Mouse (Mus musculus) 416B (cell line): ENCODE measurements around the gene Asns.
A peak's percentile ranks its signal among the peaks of the same experiment; 100 is the strongest.

Source experiments
- DNase-seq: peaks from one replicate; pipeline ENCODE4 v3.0.0; 2011; ENCODE audit warnings: low read depth

Asns gene

DNA sequence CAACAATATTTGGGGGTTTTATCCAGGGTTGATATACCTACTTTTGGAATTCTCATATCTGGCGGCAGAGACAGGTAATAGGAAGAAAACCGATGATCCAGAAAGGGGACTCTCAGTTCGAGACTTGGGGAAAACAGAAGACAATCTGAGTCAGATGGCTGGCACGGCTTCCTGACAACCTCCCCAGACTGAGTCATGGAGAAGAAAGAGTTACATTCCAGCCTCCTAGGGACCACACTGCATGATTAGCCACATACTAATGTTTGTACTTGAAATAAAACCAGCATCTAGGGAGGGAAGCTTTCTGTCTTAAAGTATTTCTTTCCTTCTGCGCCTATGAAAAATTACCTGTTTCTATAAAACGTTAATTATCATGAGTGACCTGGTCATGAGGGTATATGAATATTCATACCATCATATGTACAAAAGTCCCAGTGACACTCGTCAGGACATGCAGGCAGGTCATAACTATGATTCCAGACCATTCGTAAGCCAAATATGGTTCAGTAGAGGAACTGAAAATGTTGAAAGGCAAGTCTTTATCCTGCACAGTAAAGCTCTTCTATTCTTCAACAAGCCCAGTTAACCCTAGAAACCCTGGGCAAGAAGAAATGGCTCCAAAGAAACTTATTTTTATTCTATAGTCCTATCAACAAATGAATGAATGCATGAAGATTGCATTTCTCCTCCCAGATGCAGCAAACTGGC lies 16.7 kb downstream of the Asns start:
- DNase-seq = no peak

DNA sequence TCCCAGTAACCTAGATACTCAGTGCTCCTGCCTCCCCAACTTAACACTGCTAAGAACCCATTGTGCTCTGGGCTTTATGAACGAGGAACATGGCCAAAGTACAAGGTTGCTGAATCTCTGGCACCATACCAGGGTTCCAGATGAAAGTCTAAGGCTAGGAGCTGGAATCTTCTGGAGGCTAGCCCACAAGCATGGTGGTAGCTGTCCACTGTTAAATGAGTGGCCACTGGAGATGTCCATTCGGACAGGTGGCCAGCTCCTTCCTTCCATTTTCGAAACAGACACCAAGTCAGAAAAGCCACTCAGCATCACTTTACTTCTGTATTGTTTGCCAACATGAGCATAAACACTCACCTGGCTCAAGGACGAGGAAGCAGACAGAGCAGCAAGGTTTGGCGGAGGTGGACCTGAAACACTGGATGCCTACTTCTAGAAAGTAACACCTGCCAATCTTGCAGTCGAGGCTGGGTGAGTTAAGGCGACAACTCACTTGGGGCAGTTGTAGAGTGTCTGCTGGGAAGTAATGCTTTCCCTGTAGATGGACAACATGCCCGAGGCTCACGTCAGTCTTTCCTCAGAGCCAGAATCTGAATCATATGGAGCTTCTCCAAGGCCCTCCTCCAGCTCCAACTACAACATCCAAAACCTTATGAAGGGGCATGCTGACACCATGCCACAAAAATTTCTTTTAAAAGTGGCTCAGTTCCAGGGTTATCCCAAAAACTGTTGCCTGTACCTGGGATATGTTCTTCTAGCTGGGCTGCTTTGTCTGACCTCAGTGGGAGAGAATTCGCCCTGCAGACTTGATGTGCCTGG lies 20.4 kb downstream of the Asns start:
- DNase-seq = no peak

DNA sequence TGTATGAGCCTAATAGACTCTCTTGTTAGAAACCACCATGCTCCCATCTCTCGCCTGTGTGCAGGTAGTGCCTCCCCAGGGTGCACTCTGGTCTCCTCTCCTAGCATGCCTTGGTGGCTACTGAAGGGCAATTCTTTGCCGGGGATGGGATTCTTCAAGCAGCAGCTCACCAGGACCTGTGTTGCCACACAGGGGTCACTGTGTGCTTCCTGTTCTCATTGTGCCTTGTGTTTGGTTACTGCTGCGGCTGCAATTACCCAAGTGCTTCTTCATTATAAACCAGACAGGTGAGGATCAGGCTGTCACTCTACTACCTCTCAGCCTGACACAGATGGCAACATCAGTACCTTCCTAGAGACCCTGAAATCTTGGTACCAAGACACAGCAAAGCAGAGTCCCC lies 21.6 kb downstream of the Asns start:
- no peak for DNase-seq

DNA sequence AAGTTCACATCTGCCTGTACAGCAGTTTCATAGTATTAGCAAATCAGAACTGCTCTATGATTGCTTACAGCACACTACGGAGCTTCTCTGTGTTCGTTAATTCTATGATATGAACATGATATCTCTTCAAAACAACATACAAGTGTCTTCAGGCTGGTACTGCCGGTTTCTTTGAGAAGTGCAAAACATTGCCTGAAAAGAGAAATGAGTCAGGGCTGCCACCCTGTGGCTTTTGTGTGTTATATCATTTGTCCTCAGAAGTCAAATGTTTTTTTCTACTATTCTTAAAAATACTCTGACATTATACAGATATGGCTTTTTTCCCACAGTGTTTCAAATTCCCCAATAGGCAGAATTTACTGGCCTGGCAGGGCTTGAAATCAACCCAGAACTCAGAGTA lies 22.5 kb downstream of the Asns start:
- DNase-seq = peak; percentile 69

DNA sequence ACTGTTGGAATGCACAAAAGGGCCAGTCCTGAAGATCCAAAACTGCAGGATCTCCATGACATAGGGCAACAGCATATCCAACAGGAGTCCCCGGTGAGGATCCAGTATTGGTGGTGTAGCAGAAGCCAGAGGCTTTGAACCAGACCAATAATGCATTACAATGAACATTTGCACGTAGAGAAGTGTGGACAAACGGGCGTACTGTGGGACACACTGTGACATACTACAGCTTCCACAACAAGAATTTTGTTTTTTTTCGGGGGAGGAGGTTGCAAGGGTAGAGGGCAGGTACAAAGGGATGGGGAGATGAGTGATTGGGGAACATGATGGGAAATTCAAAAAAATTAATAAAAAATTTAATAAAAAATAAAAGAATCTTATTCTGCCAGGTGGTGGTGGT lies 23.3 kb downstream of the Asns start:
- no peak for DNase-seq

DNA sequence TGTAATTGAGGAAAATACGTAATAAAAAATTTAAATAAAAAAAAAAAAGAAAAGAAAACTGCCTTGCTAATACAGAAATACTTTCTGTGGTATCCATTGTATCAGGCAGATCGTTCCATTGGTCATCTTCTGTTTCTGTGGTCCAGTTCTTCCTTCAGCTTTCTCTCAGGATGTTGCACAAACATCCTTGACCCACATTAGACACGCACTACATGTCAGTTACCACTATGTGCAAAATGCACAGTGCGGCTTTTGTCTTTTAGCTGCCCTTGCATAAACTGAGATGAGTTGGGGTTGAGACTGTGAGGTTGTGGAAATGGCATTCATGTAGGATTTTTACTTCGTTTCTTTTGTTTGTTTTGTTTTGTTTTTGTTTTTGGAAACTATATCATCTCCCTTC lies 24.7 kb downstream of the Asns start:
- DNase-seq = peak; percentile 78

DNA sequence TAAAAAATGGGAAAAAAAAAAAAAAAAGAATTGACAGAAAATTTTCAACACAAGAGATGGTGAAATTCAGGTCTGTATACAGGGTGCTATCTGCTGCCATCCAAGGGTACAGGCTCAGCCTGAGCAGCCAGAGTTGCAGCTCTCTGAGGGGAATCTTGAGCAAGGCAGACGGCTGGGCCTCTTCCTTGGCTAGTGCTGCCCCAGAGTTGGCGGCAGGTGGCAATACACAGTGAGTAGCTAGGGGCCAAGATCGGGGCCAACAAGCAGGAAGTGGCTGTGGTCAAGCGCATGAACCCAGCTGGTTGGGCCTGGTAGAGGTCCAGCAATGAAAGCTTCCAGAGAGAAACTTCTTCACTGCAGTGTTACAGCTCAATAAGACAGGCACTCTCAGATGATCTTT lies 27.2 kb downstream of the Asns start:
- DNase-seq = peak; percentile 68

DNA sequence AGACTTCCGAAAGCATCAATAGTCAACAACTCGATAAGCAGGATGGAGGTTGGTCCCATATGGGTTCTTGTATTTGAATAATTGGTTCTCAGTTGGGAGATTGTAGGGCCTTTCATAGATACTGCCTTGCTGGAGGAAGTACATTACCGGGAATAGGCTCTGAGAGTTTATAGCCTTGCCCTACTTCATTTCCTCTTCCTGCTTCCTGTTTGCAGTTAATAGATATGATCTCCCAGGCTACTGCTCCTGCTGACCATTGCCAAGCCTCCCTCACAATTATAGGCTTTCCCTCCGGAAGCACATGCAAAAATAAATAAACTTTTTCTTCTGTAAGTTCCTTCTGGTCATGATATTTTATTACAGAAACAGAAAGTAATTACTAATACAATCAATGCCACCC lies 31.6 kb downstream of the Asns start:
- DNase-seq = peak; percentile 49

DNA sequence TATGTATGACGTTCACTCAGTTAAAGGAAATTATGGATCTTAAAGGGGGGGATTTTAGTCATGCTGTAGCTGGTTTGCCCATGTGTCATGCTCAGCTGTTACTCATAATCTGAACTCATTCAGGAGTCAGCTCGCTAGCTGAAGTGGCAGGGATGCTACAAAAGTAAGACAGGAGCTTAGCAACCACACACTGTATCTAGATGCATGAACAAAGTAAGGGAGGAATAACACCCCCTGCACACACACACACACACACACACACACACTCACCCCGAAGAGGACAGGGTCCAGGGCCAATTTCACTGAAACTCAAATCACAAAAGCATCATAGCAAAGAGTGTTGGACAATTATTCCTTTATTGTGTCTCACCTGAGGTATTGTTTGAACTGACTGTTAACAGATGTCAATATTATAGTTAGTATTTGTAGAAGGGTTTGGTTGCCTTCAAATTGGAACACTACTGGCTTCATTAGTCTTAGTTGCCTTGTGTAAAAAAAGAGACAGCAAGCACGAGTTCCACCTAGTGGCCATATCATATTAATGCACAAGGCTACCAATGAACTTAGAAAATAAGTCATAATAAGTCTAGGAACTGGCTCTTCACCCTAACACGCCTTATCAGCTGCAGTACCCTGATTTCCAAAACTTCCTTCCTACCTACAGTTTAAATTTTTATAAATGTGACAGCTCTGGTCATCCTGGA lies 32.5 kb downstream of the Asns start:
- DNase-seq = peak; percentile 85

DNA sequence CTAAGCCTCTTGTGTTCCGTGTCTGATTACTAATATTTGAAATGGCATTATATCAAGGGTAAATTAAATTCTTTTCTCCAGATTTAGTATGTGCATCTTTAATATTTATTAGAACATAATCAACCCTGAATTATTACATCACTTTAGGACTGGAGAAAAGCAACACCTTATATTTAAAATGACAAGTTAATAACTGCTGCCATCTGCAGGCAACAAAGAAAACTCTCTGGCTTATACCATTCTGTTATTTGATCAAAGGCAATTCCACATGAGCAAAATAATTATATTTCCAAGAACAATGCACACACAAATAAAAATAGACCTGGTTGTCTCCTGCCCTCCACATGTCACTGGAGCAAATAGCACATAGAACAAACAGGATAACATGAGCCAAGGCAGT lies 36.5 kb downstream of the Asns start:
- DNase-seq = peak; percentile 49

DNA sequence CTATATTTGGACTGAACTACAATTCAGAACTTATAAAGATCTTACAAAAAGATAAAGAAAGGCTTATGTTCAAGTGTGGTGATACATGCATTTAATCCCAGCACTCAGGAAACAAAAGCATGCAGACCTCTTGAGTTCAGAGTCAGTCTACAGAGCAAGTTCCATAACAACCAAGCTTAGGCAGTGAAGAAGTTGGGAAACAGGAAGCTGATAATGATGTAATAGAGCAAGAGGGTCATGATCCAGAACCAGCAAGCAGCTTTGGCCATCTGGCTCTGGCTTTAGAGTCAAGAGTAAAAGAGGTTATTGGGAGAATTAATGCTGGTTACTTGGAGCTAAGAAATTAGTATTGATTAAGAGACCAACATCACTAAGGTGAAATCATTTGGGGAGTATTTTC lies 44.6 kb downstream of the Asns start:
- peak; percentile 33 for DNase-seq
